Mouse (Mus musculus): ENCODE data around the gene Sgsh. TPM values are rescaled to one million over a fixed set of nuclear protein-coding genes. Genes with fewer than 3 reads are reported as not detected.
"Not testable (repeated sequence)": the region's sequence is repeated elsewhere in the genome, so short reads cannot be mapped to it uniquely, and the experiment has no call there.

The Sgsh gene
- polyA plus RNA-seq, 1 experiment = 43.1 TPM

DNA sequence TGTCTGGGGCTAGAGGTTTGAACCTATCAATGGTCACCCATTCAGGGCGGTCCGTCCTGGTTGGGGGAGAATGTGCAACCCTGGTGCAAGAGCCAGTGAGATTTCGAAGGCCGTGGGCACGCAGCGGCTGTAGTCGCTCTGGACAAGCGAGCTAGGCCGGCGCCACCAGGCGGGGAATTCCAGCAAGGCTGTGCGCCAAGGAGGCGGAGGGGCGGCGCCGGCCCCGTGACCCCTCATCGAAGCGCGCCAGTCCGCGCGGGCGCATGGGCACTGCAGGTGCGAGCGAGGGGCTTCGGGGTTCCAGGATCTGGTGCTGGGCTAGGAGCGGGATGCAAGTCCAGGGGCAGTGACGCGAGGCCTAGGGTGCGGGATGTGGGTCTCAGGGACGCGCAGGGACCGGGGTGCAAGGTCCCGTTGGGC lies 34.5 kb upstream of the Sgsh start:
- H3K27me3 ChIP-seq (ENCODE audit: control insufficient read depth, insufficient read depth, low read length) = no peaks in the 10 kb centered on the region
- WGBS = 2% methylated on average over 35 of the region's 35 CpGs
- peak in 1 of 2 experiments; percentile 59 for DNase-seq (ENCODE audit: low read depth in 1 of 2, low spot score in 2 of 2)
- no peaks in the 10 kb centered on the region for H3K36me3 ChIP-seq (ENCODE audit: control insufficient read depth, insufficient read depth, low read length)
- TF ChIP-seq CTCF (IDR thresholded peaks at IDR 0.05; ENCODE audit: extremely low read depth, insufficient read depth, insufficient read length, insufficient replicate concordance) (no peak; the same call in 1 of the 2 replicates), POLR2A (IDR thresholded peaks at IDR 0.05; ENCODE audit: low read depth, low read length) (no peak)
- H3K27ac ChIP-seq (ENCODE audit: insufficient read depth, low read length) = peak overlapping the region; percentile 95
- H3K4me1 ChIP-seq (ENCODE audit: control insufficient read depth, insufficient read depth, insufficient read length) = peaks cover 33% of the 10 kb centered on the region
- H3K4me3 ChIP-seq (ENCODE audit: extremely low read depth, insufficient read depth, insufficient read length) = peak overlapping the region; percentile 95

DNA sequence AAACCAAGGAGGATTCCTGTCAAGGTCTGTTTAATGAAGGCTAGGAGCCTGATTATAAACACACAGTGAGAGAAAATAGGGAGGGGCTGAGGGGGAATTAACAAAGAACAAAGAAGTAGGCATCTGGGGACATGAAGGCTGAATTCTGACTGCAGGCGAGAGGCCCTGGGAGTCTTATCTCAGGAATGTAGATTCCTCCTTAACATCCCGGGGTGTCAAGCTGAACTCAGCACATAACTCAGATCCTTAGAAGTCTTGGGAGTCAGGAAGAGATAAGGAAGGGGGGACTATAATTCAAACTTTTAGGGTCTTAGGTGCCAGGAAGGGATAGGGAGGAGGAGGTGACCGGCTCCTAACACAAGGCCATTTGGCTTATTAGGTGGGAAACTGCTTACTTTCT lies 31.9 kb upstream of the Sgsh start:
- not testable (repeated sequence) for H3K27ac ChIP-seq (ENCODE audit: insufficient read depth, low read length); H3K4me3 ChIP-seq (ENCODE audit: extremely low read depth, insufficient read depth, insufficient read length); H3K36me3 ChIP-seq (ENCODE audit: control insufficient read depth, insufficient read depth, low read length); H3K27me3 ChIP-seq (ENCODE audit: control insufficient read depth, insufficient read depth, low read length); DNase-seq (ENCODE audit: low read depth in 1 of 2, low spot score in 2 of 2)
- 77% methylated on average over 3 of the region's 3 CpGs for WGBS
- peaks cover 27% of the 10 kb centered on the region for H3K4me1 ChIP-seq (ENCODE audit: control insufficient read depth, insufficient read depth, insufficient read length)

DNA sequence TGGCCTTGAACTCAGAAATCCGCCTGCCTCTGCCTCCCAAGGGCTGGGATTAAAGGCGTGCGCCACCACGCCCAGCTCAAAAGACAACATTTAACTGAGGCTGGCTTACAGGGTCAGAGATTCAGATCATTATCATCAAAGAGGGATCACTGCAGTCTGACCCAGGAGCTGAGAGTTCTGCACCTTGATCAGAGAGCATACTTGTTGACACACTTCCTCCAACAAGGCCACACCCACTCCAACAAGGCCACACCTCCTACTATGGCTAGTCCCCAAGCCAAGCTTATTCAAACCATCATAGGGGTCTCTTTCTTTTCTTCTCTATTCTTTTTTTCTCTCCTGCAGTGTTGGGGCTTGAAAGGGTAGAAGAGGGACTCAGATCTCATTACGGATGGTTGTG lies 31.0 kb upstream of the Sgsh start:
- H3K4me1 ChIP-seq (ENCODE audit: control insufficient read depth, insufficient read depth, insufficient read length) = peaks cover 19% of the 10 kb centered on the region
- H3K4me3 ChIP-seq (ENCODE audit: extremely low read depth, insufficient read depth, insufficient read length) = no peak overlapping the region
- peak in 1 of 2 experiments; percentile 40 for DNase-seq (ENCODE audit: low read depth in 1 of 2, low spot score in 2 of 2)
- H3K36me3 ChIP-seq (ENCODE audit: control insufficient read depth, insufficient read depth, low read length) = no peaks in the 10 kb centered on the region
- WGBS = 85% methylated on average over 5 of the region's 5 CpGs
- TF ChIP-seq CTCF (IDR thresholded peaks at IDR 0.05; ENCODE audit: extremely low read depth, insufficient read depth, insufficient read length, insufficient replicate concordance) (no peak), POLR2A (IDR thresholded peaks at IDR 0.05; ENCODE audit: low read depth, low read length) (no peak)
- H3K27ac ChIP-seq (ENCODE audit: insufficient read depth, low read length) = no peak overlapping the region
- no peaks in the 10 kb centered on the region for H3K27me3 ChIP-seq (ENCODE audit: control insufficient read depth, insufficient read depth, low read length)

DNA sequence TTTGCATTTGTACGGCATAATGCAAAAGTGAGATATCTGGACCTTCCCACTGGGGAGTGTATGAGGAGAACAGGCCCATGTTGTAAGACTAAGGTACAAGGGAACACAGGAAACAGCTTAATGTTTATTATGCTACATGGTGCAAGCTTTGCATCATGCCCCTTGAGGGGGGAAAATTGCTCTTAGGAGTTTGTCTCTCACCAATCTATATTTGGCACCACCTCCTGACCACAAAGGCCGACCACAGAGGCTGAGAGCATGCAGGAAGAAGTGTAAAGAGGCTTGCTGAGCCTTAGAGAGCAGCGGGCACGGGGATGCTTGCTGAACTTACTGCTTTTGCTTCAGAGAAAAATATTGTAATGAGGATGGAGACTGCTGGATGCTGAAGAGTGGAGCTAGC lies 29.6 kb upstream of the Sgsh start:
- H3K4me1 ChIP-seq (ENCODE audit: control insufficient read depth, insufficient read depth, insufficient read length) = peaks cover 17% of the 10 kb centered on the region

DNA sequence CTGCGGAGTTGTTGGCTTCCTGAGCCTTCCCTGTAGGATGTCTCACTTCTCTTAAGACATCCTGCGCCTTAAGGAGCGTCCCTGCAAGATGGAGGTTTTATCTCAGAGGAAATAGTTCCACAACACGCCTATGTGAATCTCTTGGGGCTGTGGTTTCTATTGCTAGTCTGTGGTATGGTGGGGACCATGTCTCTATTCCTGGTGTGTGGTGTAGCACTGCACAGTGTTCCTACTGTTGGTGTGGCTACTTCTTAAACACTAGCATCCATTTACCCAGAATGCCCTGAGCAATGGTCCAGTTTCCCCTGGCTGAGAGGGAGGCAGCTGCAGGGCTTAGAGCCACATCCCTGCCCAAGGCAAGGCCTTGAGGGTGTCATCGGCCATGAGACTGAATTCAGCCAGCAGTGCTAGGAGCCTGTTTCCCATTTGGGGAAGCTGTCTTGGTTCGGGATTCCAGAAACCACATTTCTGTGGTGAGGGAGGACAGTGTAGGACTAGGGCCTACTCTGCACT lies 27.1 kb upstream of the Sgsh start:
- no peak for DNase-seq (ENCODE audit: low read depth in 1 of 2, low spot score in 2 of 2)
- peaks cover 5% of the 10 kb centered on the region for H3K36me3 ChIP-seq (ENCODE audit: control insufficient read depth, insufficient read depth, low read length)
- H3K27ac ChIP-seq (ENCODE audit: insufficient read depth, low read length) = no peak overlapping the region
- TF ChIP-seq POLR2A (IDR thresholded peaks at IDR 0.05; ENCODE audit: low read depth, low read length) (no peak), CTCF (IDR thresholded peaks at IDR 0.05; ENCODE audit: extremely low read depth, insufficient read depth, insufficient read length, insufficient replicate concordance) (no peak)
- peaks cover 12% of the 10 kb centered on the region; the same call in 1 of the 2 replicates for H3K4me1 ChIP-seq (ENCODE audit: control insufficient read depth, insufficient read depth, insufficient read length)
- WGBS = 31% methylated on average over 6 of the region's 6 CpGs
- no peaks in the 10 kb centered on the region for H3K27me3 ChIP-seq (ENCODE audit: control insufficient read depth, insufficient read depth, low read length)
- H3K4me3 ChIP-seq (ENCODE audit: extremely low read depth, insufficient read depth, insufficient read length) = no peak overlapping the region

More for the DNA sequence above, 29.6 kb upstream of the Sgsh start:
- peak; percentile 43 to 72 for DNase-seq (ENCODE audit: low read depth in 1 of 2, low spot score in 2 of 2)
- Histone ChIP-seq H3K27ac (ENCODE audit: insufficient read depth, low read length) (peak overlapping the region; percentile 52; the same call in 1 of the 2 replicates), H3K36me3 (ENCODE audit: control insufficient read depth, insufficient read depth, low read length) (peaks cover 3% of the 10 kb centered on the region), H3K4me3 (ENCODE audit: extremely low read depth, insufficient read depth, insufficient read length) (no peak overlapping the region), H3K27me3 (ENCODE audit: control insufficient read depth, insufficient read depth, low read length) (no peaks in the 10 kb centered on the region)
- WGBS = 9% methylated on average over 4 of the region's 4 CpGs
- no peak for TF ChIP-seq POLR2A (IDR thresholded peaks at IDR 0.05; ENCODE audit: low read depth, low read length)
- TF ChIP-seq CTCF (IDR thresholded peaks at IDR 0.05; ENCODE audit: extremely low read depth, insufficient read depth, insufficient read length, insufficient replicate concordance) = no peak

DNA sequence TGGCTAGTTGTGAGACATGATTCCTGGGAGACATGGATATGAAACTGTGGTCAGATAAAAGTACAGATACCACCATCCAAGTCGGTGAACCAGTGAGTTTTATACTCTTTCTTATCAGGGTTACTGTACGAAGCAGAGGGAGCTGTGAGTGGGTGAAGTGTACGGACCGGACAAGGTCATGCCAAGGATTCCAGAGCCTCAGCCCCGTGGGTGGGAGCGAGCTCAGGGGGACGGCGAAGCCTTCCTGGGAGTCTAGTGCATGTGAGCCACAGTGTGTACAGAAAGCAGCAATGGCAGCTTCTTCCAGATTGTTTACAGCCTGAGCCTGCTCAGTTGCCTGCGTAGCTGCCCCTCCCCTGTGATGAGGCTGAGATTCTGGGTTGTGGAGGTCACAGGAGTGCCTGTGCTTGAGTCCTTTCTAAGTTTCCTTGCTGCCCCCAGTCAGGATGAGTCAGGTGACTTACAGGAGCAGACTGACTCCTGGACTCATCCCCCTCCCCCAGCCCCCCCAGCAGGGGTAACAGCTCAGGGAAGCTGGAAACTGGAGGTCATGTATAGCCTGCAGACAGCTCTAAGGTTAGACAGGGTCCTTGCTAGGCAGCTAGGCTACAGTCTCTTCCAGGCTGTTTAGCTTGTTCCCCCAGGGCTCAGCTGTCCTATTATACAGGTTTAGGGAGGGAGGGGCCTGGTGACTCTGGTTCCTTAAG lies 26.4 kb upstream of the Sgsh start:
- Histone ChIP-seq H3K27me3 (ENCODE audit: control insufficient read depth, insufficient read depth, low read length) (no peaks in the 10 kb centered on the region), H3K4me1 (ENCODE audit: control insufficient read depth, insufficient read depth, insufficient read length) (peaks cover 12% of the 10 kb centered on the region; the same call in 1 of the 2 replicates), H3K36me3 (ENCODE audit: control insufficient read depth, insufficient read depth, low read length) (peaks cover 5% of the 10 kb centered on the region), H3K4me3 (ENCODE audit: extremely low read depth, insufficient read depth, insufficient read length) (no peak overlapping the region), H3K27ac (ENCODE audit: insufficient read depth, low read length) (no peak overlapping the region)
- TF ChIP-seq CTCF (IDR thresholded peaks at IDR 0.05; ENCODE audit: extremely low read depth, insufficient read depth, insufficient read length, insufficient replicate concordance) = no peak
- no peak for TF ChIP-seq POLR2A (IDR thresholded peaks at IDR 0.05; ENCODE audit: low read depth, low read length)
- DNase-seq (ENCODE audit: low read depth in 1 of 2, low spot score in 2 of 2) = no peak
- 82% methylated on average over 9 of the region's 9 CpGs for WGBS

DNA sequence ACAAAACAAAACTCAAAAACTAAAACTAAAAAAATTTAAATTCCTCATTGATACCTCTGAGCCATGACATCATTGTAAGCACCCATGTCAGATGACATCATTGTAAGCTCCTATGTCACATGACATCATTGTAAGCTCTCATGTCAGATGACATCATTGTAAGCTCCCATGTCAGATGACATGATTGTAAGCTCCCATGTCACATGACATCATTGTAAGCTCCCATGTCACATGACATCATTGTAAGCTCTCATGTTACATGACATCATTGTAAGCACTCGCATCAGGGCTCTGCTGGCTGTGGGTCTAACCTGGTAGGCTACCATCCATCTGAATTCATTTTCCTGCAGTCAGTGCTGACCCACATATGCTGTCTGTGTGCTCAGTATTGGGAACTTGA lies 23.2 kb upstream of the Sgsh start:
- no peaks in the 10 kb centered on the region for H3K27me3 ChIP-seq (ENCODE audit: control insufficient read depth, insufficient read depth, low read length)
- no peak for DNase-seq (ENCODE audit: low read depth in 1 of 2, low spot score in 2 of 2)
- no peak overlapping the region for H3K4me3 ChIP-seq (ENCODE audit: extremely low read depth, insufficient read depth, insufficient read length)
- no peak overlapping the region for H3K27ac ChIP-seq (ENCODE audit: insufficient read depth, low read length)
- H3K36me3 ChIP-seq (ENCODE audit: control insufficient read depth, insufficient read depth, low read length) = peaks cover 6% of the 10 kb centered on the region
- TF ChIP-seq POLR2A (IDR thresholded peaks at IDR 0.05; ENCODE audit: low read depth, low read length) = no peak
- no peak for TF ChIP-seq CTCF (IDR thresholded peaks at IDR 0.05; ENCODE audit: extremely low read depth, insufficient read depth, insufficient read length, insufficient replicate concordance)
- 94% methylated on average over 1 of the region's 1 CpGs for WGBS
- H3K4me1 ChIP-seq (ENCODE audit: control insufficient read depth, insufficient read depth, insufficient read length) = peaks cover 5% of the 10 kb centered on the region; the same call in 1 of the 2 replicates

All from spleen, adult 2 months (tissue).